Mouse (Mus musculus) MEL (cell line): ENCODE results near the gene Nbas. TPM values are rescaled to one million over a fixed set of nuclear protein-coding genes. Genes with fewer than 3 reads are reported as not detected.

Source experiments
- DNase-seq: peaks from one replicate; pipeline ENCODE4 v3.0.0; 2011; ENCODE audit warnings: low read depth, low spot score
- H3K27ac ChIP-seq: 2 replicates; pipeline ENCODE4 v1.5.1; 2012; ENCODE audit warnings: low read depth, mild to moderate bottlenecking, control low read depth, low read length, moderate library complexity; ENCODE audit not compliant: control insufficient read depth
- H3K27me3 ChIP-seq, 2 experiments: fragments of 150-350 bp in 1 of 2; sonication (generic) in 1 of 2; 2 replicates each; pipeline ENCODE4 v1.6.1; 2012; ENCODE audit warnings: low read length in 2 of 2, mild to moderate bottlenecking in 2 of 2, improper control_type of control experiment in 1 of 2, moderate library complexity in 1 of 2; ENCODE audit not compliant: insufficient read depth in 2 of 2, control insufficient read depth in 1 of 2
- H3K36me3 ChIP-seq, 2 experiments: 2 replicates each; pipeline ENCODE4 v1.6.1; 2012 to 2014; ENCODE audit warnings: low read length in 2 of 2, improper control_type of control experiment in 1 of 2, inconsistent platforms in 1 of 2, mild to moderate bottlenecking in 1 of 2; ENCODE audit not compliant: insufficient read depth in 2 of 2, control insufficient read depth in 1 of 2
- H3K4me1 ChIP-seq, 2 experiments: fragments of 150-350 bp in 1 of 2; sonication (generic) in 1 of 2; 2 replicates each; pipeline ENCODE4 v1.6.1; 2012; ENCODE audit warnings: low read length in 2 of 2, improper control_type of control experiment in 1 of 2, mild to moderate bottlenecking in 1 of 2; ENCODE audit not compliant: insufficient read depth in 2 of 2, control insufficient read depth in 1 of 2
- H3K4me3 ChIP-seq, 2 experiments: fragments of 150-350 bp in 1 of 2; sonication (generic) in 1 of 2; 2 replicates each; pipeline ENCODE4 v1.5.1; 2012; ENCODE audit warnings: low read depth in 2 of 2, low read length in 2 of 2, mild to moderate bottlenecking in 2 of 2, moderate library complexity in 2 of 2, control low read depth in 1 of 2, improper control_type of control experiment in 1 of 2; ENCODE audit not compliant: control insufficient read depth in 1 of 2, insufficient read depth in 1 of 2
- H3K79me2 ChIP-seq: 2 replicates; pipeline ENCODE4 v1.6.1; 2012; ENCODE audit warnings: mild to moderate bottlenecking, low read length, moderate library complexity; ENCODE audit not compliant: control insufficient read depth, poor library complexity, insufficient read depth
- H3K9ac ChIP-seq: 2 replicates; pipeline ENCODE4 v1.6.1; 2012; ENCODE audit warnings: low read depth, mild to moderate bottlenecking, control low read depth, low read length, moderate library complexity; ENCODE audit not compliant: control insufficient read depth, poor library complexity, severe bottlenecking
- H3K9me3 ChIP-seq: fragments of 150-350 bp; sonication (generic); replicated peaks from 2 replicates; pipeline ENCODE4 v1.6.1; 2012; ENCODE audit warnings: mild to moderate bottlenecking, low read length, improper control_type of control experiment, moderate library complexity; ENCODE audit not compliant: insufficient read depth
- BHLHE40 ChIP-seq: IDR thresholded peaks from 2 replicates; pipeline ENCODE4 v1.6.1; 2012; ENCODE audit warnings: low read depth, mild to moderate bottlenecking, inconsistent platforms, low read length, improper control_type of control experiment, borderline replicate concordance
- CHD1 ChIP-seq: IDR thresholded peaks from 2 replicates; pipeline ENCODE4 v1.6.1; 2012; ENCODE audit warnings: low read depth, mild to moderate bottlenecking, inconsistent platforms, low read length, improper control_type of control experiment
- CHD2 ChIP-seq: IDR thresholded peaks from 2 replicates; pipeline ENCODE4 v1.6.1; 2011; ENCODE audit warnings: low read length, improper control_type of control experiment
- CTCF ChIP-seq, 3 experiments: IDR thresholded peaks in 2 of 3; conservative IDR thresholded peaks in 1 of 3; 2 replicates each; pipeline ENCODE4 v1.5.1; 2011 to 2012; ENCODE audit warnings: low read length in 3 of 3, low read depth in 2 of 3, mild to moderate bottlenecking in 2 of 3, improper control_type of control experiment in 1 of 3, inconsistent platforms in 1 of 3, mixed read lengths in 1 of 3, moderate library complexity in 1 of 3; ENCODE audit not compliant: control insufficient read depth in 1 of 3, insufficient read depth in 1 of 3, poor library complexity in 1 of 3, severe bottlenecking in 1 of 3
- ELF1 ChIP-seq: IDR thresholded peaks from 2 replicates; pipeline ENCODE4 v1.6.1; 2014; ENCODE audit warnings: low read depth, mild to moderate bottlenecking, inconsistent platforms, low read length, improper control_type of control experiment, moderate library complexity
- EP300 ChIP-seq, 2 experiments: IDR thresholded peaks; 2 replicates each; pipeline ENCODE4 v1.6.1; 2011; ENCODE audit warnings: improper control_type of control experiment in 2 of 2, low read length in 2 of 2, low read depth in 1 of 2, mild to moderate bottlenecking in 1 of 2
- ETS1 ChIP-seq: IDR thresholded peaks from 2 replicates; pipeline ENCODE4 v1.6.1; 2012; ENCODE audit warnings: low read depth, mild to moderate bottlenecking, inconsistent platforms, low read length, improper control_type of control experiment, moderate library complexity
- GATA1 ChIP-seq: IDR thresholded peaks from 2 replicates; pipeline ENCODE4 v1.6.1; 2011; ENCODE audit warnings: low read depth, low read length, improper control_type of control experiment
- JUND ChIP-seq: IDR thresholded peaks from 2 replicates; pipeline ENCODE4 v1.6.1; 2011; ENCODE audit warnings: low read depth, mild to moderate bottlenecking, improper control_type of control experiment, low read length
- MAFK ChIP-seq: IDR thresholded peaks from 2 replicates; pipeline ENCODE4 v1.6.1; 2011; ENCODE audit warnings: low read depth, mild to moderate bottlenecking, low read length, improper control_type of control experiment, borderline replicate concordance
- MYC ChIP-seq: IDR thresholded peaks from 2 replicates; pipeline ENCODE4 v1.6.1; 2011; ENCODE audit warnings: low read depth, mild to moderate bottlenecking, low read length, improper control_type of control experiment, moderate library complexity
- POLR2A ChIP-seq, 2 experiments: IDR thresholded peaks; 2 replicates each; pipeline ENCODE4 v1.6.1; 2011 to 2012; ENCODE audit warnings: low read length in 2 of 2, mild to moderate bottlenecking in 2 of 2, control low read depth in 1 of 2, improper control_type of control experiment in 1 of 2, low read depth in 1 of 2, moderate library complexity in 1 of 2; ENCODE audit not compliant: control insufficient read depth in 1 of 2, insufficient read depth in 1 of 2, poor library complexity in 1 of 2
- POLR2AphosphoS5 ChIP-seq: IDR thresholded peaks from 2 replicates; pipeline ENCODE4 v1.6.1; 2012; ENCODE audit warnings: low read depth, borderline replicate concordance, mild to moderate bottlenecking, inconsistent platforms, low read length, moderate library complexity, mixed read lengths
- RAD21 ChIP-seq: IDR thresholded peaks from 2 replicates; pipeline ENCODE4 v1.6.1; 2011; ENCODE audit warnings: mild to moderate bottlenecking, low read depth, low read length, improper control_type of control experiment
- RCOR1 ChIP-seq: IDR thresholded peaks from 2 replicates; pipeline ENCODE4 v1.6.1; 2012; ENCODE audit warnings: low read depth, mild to moderate bottlenecking, inconsistent platforms, low read length, improper control_type of control experiment
- TBP ChIP-seq: IDR thresholded peaks from 2 replicates; pipeline ENCODE4 v1.8.0; 2011; ENCODE audit warnings: low read depth, low read length, improper control_type of control experiment
- USF2 ChIP-seq, 2 experiments: IDR thresholded peaks; 2 replicates each; pipeline ENCODE4 v1.6.1; 2011 to 2012; ENCODE audit warnings: improper control_type of control experiment in 2 of 2, low read length in 2 of 2, borderline replicate concordance in 1 of 2, inconsistent platforms in 1 of 2, low read depth in 1 of 2, mild to moderate bottlenecking in 1 of 2; ENCODE audit not compliant: insufficient read depth in 1 of 2
- ZKSCAN1 ChIP-seq: IDR thresholded peaks from 2 replicates; pipeline ENCODE4 v1.6.1; 2012; ENCODE audit warnings: low read depth, mild to moderate bottlenecking, inconsistent platforms, low read length, improper control_type of control experiment, moderate library complexity
- ZNF384 ChIP-seq: IDR thresholded peaks from 2 replicates; pipeline ENCODE4 v1.6.1; 2012; ENCODE audit warnings: low read depth, mild to moderate bottlenecking, inconsistent platforms, low read length, improper control_type of control experiment
- polyA plus RNA-seq, 2 experiments: library from polyadenylated mRNA; stranded (reverse) in 1 of 2; unstranded in 1 of 2; fragments of >175 nt in 1 of 2; fragments of >200 nt in 1 of 2; gene quantifications; 2 replicates each; pipeline versions ENCODE4 v1.2.1 to v1.2.4; 2012; ENCODE audit warnings: low replicate concordance in 2 of 2, low read depth in 1 of 2; ENCODE audit not compliant: insufficient read length in 2 of 2, insufficient read depth in 1 of 2, missing spikeins in 1 of 2
- total RNA-seq: library from RNA; depleted of rRNA; stranded (reverse); fragments of 300-350 nt; gene quantifications from 2 replicates; pipeline ENCODE4 v1.2.3, GENCODE M21; 2012

The Nbas gene
- total and polyA plus RNA-seq, 3 experiments = 24.2 to 25.7 TPM; not detected in 1

GRCm38 (mm10) chr12:13539171-13539570 lies 270.2 kb downstream of the Nbas start:
- TF ChIP-seq JUND = no peak
- no peak for TF ChIP-seq ZNF384
- no peak for TF ChIP-seq RCOR1
- TF ChIP-seq GATA1 = no peak
- TF ChIP-seq MYC = no peak
- TF ChIP-seq CTCF (IDR thresholded peaks at IDR 0.05 in 2 of 3, conservative IDR thresholded peaks at IDR 0.05 in 1 of 3; ENCODE audit: control insufficient read depth in 1 of 3, insufficient read depth in 1 of 3, low read depth in 2 of 3, low read length in 3 of 3, poor library complexity in 1 of 3, severe bottlenecking in 1 of 3) = no peak
- peaks cover 0 to 1% of the 10 kb centered on the region in 2 experiments; a peak in 1 of 4 replicates for H3K36me3 ChIP-seq
- no peak for DNase-seq
- H3K9me3 ChIP-seq = no peaks in the 10 kb centered on the region
- no peak overlapping the region for H3K4me3 ChIP-seq
- H3K9ac ChIP-seq = no peak overlapping the region
- H3K27ac ChIP-seq = no peak overlapping the region
- no peaks in the 10 kb centered on the region for H3K4me1 ChIP-seq
- no peaks in the 10 kb centered on the region for H3K79me2 ChIP-seq
- no peaks in the 10 kb centered on the region for H3K27me3 ChIP-seq

- Histone ChIP-seq H3K4me3 (no peak overlapping the region), H3K27me3 (no peaks in the 10 kb centered on the region), H3K9ac (no peak overlapping the region)
- DNase-seq = no peak
- TF ChIP-seq POLR2AphosphoS5 (no peak), POLR2A (IDR thresholded peaks at IDR 0.05; ENCODE audit: control insufficient read depth in 1 of 2, insufficient read depth in 1 of 2, low read depth in 1 of 2, low read length in 2 of 2, poor library complexity in 1 of 2) (no peak), CHD1 (no peak), TBP (no peak), JUND (no peak), CHD2 (no peak), MAFK (no peak), ELF1 (no peak), GATA1 (no peak), CTCF (IDR thresholded peaks at IDR 0.05 in 2 of 3, conservative IDR thresholded peaks at IDR 0.05 in 1 of 3; ENCODE audit: control insufficient read depth in 1 of 3, insufficient read depth in 1 of 3, low read depth in 2 of 3, low read length in 3 of 3, poor library complexity in 1 of 3, severe bottlenecking in 1 of 3) (no peak), ETS1 (no peak), USF2 (IDR thresholded peaks at IDR 0.05; ENCODE audit: borderline replicate concordance in 1 of 2, insufficient read depth in 1 of 2, low read depth in 1 of 2, low read length in 2 of 2) (no peak), BHLHE40 (no peak), RAD21 (no peak), EP300 (IDR thresholded peaks at IDR 0.05; ENCODE audit: low read depth in 1 of 2, low read length in 2 of 2) (no peak), ZKSCAN1 (no peak)
- TF ChIP-seq, all 39 proteins: peak for 0
- no peaks in the 10 kb centered on the region for H3K9me3 ChIP-seq
- no peaks in the 10 kb centered on the region for H3K79me2 ChIP-seq
- no peaks in the 10 kb centered on the region; a peak in 1 of 4 replicates for H3K36me3 ChIP-seq
- H3K27ac ChIP-seq = no peak overlapping the region
- H3K4me1 ChIP-seq = no peaks in the 10 kb centered on the region
Measured at GRCm38 (mm10) chr12:13543806-13544205, 274.9 kb downstream of the Nbas start.
